Mouse (Mus musculus) erythroblast, embryonic 14.5 days (primary cell): Measurements from ENCODE around the gene A630001G21Rik.

Experiments used
- GATA1 ChIP-seq: IDR thresholded peaks from 2 replicates; pipeline ENCODE4 v1.6.1; 2012; ENCODE audit warnings: low read length, inconsistent platforms, mixed read lengths
- TAL1 ChIP-seq: IDR thresholded peaks from 3 replicates; pipeline ENCODE4 v1.6.1; 2012; ENCODE audit warnings: low read length, inconsistent platforms, mixed read lengths

DNA sequence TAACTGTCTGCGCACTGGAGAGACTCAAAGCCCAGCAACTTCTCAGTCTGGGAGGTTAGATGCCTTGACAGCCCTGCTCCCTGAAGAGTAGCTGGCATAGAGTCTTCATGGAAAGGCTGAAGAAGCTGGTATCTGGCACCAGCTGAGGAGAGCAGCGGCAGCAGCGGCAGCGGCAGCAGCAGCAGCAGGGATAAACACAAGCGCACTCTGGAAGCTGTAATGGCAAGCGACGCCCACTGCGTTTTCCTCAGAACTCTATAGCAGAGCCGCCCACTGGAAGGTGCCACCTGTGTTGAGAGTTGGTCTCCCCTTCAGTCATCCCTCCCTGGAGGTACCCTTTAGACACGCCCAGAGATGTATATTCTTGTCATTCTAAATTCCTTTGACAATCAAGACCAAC, 2.3 kb downstream of the A630001G21Rik start:
- no peak for TF ChIP-seq TAL1
- TF ChIP-seq GATA1, result no peak
